8 mouse cellular contexts compared by ENCODE assay signal in genomic region chr19:5923990-5924712, GRCm38 (mm10). TPM values are rescaled to one million over a fixed set of nuclear protein-coding genes. Genes with fewer than 3 reads are reported as not detected.
DNase-seq lines count a peak whose midpoint lies in the region; ATAC-seq and TF ChIP-seq lines count a peak whose summit lies in the region.

No protein-coding gene starts in this region.

- peak overlapping the region; percentile 83 for H3K9ac ChIP-seq in heart, embryonic 13.5 days
- peak overlapping the region; percentile 71 for H3K9ac ChIP-seq in kidney, postnatal 0 days (ENCODE audit: low read depth, low read length)
- peak overlapping the region; percentile 71 for H3K9ac ChIP-seq in liver, embryonic 12.5 days
- H3K9ac ChIP-seq in stomach, embryonic 14.5 days (replicated peaks; ENCODE audit: low read depth, low read length): peak overlapping the region; percentile 25; the same call in 1 of the 2 replicates

- peaks cover 18% of the 10 kb centered on the region for H3K4me1 ChIP-seq in brown adipose tissue, adult 24 weeks (ENCODE audit: control insufficient read depth, insufficient read depth, insufficient read length, low read length)
- peaks cover 57% of the 10 kb centered on the region for H3K4me1 ChIP-seq in heart, embryonic 13.5 days
- H3K4me1 ChIP-seq in kidney, postnatal 0 days (replicated peaks; ENCODE audit: insufficient read depth, low read length): peaks cover 40% of the 10 kb centered on the region
- H3K4me1 ChIP-seq in liver, embryonic 12.5 days: peaks cover 68% of the 10 kb centered on the region
- H3K4me1 ChIP-seq in stomach, embryonic 14.5 days (ENCODE audit: control insufficient read depth, insufficient read depth, low read length): peaks cover 20% of the 10 kb centered on the region

- WGBS in heart, embryonic 13.5 days: under 1% methylated on average over 38 of the region's 38 CpGs
- under 1% methylated on average over 38 of the region's 38 CpGs for WGBS in kidney, postnatal 0 days
- under 1% methylated on average over 38 of the region's 38 CpGs for WGBS in liver, embryonic 12.5 days (ENCODE audit: insufficient replicate concordance)
- WGBS in stomach, embryonic 14.5 days: under 1% methylated on average over 38 of the region's 38 CpGs

- TF ChIP-seq CTCF in kidney, postnatal 0 days (IDR thresholded peaks at IDR 0.05; ENCODE audit: low read depth): peak; percentile 87

- peak overlapping the region; percentile 87 for H3K27ac ChIP-seq in brown adipose tissue, adult 24 weeks (replicated peaks; ENCODE audit: low read depth, low read length)
- H3K27ac ChIP-seq in heart, embryonic 13.5 days (replicated peaks): peak overlapping the region; percentile 88
- H3K27ac ChIP-seq in kidney, postnatal 0 days: peak overlapping the region; percentile 95
- H3K27ac ChIP-seq in liver, embryonic 12.5 days: peak overlapping the region; percentile 78
- peak overlapping the region; percentile 62 for H3K27ac ChIP-seq in stomach, embryonic 14.5 days (ENCODE audit: low read length)

- H3K4me3 ChIP-seq in brown adipose tissue, adult 24 weeks (ENCODE audit: insufficient read depth, low read depth, low read length): peak overlapping the region; percentile 76
- H3K4me3 ChIP-seq in heart, embryonic 13.5 days: peak overlapping the region; percentile 69
- H3K4me3 ChIP-seq in kidney, postnatal 0 days (replicated peaks; ENCODE audit: low read depth, low read length): peak overlapping the region; percentile 75
- H3K4me3 ChIP-seq in liver, embryonic 12.5 days: peak overlapping the region; percentile 66
- peak overlapping the region; percentile 45 for H3K4me3 ChIP-seq in stomach, embryonic 14.5 days (ENCODE audit: low read depth, low read length)

- H3K4me2 ChIP-seq in heart, embryonic 13.5 days: peak overlapping the region; percentile 96
- peak overlapping the region; percentile 97 for H3K4me2 ChIP-seq in kidney, postnatal 0 days (ENCODE audit: low read length)
- peak overlapping the region; percentile 96 for H3K4me2 ChIP-seq in liver, embryonic 12.5 days
- peak overlapping the region; percentile 97 for H3K4me2 ChIP-seq in stomach, embryonic 14.5 days (replicated peaks; ENCODE audit: low read depth, low read length)

- H3K27me3 ChIP-seq in heart, embryonic 13.5 days (replicated peaks): 0 out of 2 replicates have a peak, but pooled peaks cover 3% of the 10 kb centered on the region
- H3K27me3 ChIP-seq in kidney, postnatal 0 days (ENCODE audit: insufficient read depth, low read length): no peaks in the 10 kb centered on the region
- peaks cover 35% of the 10 kb centered on the region for H3K27me3 ChIP-seq in liver, embryonic 12.5 days (replicated peaks)
- no peaks in the 10 kb centered on the region for H3K27me3 ChIP-seq in stomach, embryonic 14.5 days (ENCODE audit: control insufficient read depth, insufficient read depth, low read length)

- DNase-seq in kidney, postnatal 0 days (ENCODE audit: low spot score): peak; percentile 98
- DNase-seq in naive thymus-derived CD4-positive, alpha-beta T cell, adult 2 months (ENCODE audit: low read depth): peak; percentile 88

- H3K36me3 ChIP-seq in heart, embryonic 13.5 days: peaks cover 7% of the 10 kb centered on the region
- no peaks in the 10 kb centered on the region for H3K36me3 ChIP-seq in kidney, postnatal 0 days (ENCODE audit: insufficient read depth, low read length)
- H3K36me3 ChIP-seq in liver, embryonic 12.5 days: no peaks in the 10 kb centered on the region
- no peaks in the 10 kb centered on the region for H3K36me3 ChIP-seq in stomach, embryonic 14.5 days (ENCODE audit: control insufficient read depth, insufficient read depth, low read length)

- no peaks in the 10 kb centered on the region for H3K9me3 ChIP-seq in heart, embryonic 13.5 days
- H3K9me3 ChIP-seq in kidney, postnatal 0 days (replicated peaks; ENCODE audit: low read length): no peaks in the 10 kb centered on the region
- H3K9me3 ChIP-seq in liver, embryonic 12.5 days (replicated peaks): no peaks in the 10 kb centered on the region
- H3K9me3 ChIP-seq in stomach, embryonic 14.5 days (ENCODE audit: control insufficient read depth, low read depth, low read length): no peaks in the 10 kb centered on the region

- peak; percentile 68 for ATAC-seq in CD4-positive, CD25-positive, alpha-beta regulatory T cell, adult 4 months
- peak; percentile 62 for ATAC-seq in erythroid progenitor cell, adult 5-6 weeks (replicated peaks; ENCODE audit: low FRiP score, poor library complexity, severe bottlenecking)
- ATAC-seq in heart, embryonic 13.5 days (ENCODE audit: extremely low read depth, insufficient number of reproducible peaks, low FRiP score, low TSS enrichment): peak; percentile 51; the same call in 1 of the 2 replicates
- ATAC-seq in kidney, postnatal 0 days (replicated peaks; ENCODE audit: low FRiP score, low read depth): peak; percentile 70
- ATAC-seq in liver, embryonic 12.5 days: peak; percentile 34
- peak; percentile 72 for ATAC-seq in stomach, embryonic 14.5 days (ENCODE audit: insufficient number of reproducible peaks, insufficient read depth, low FRiP score, low read depth)

RNA-seq across cellular contexts. Expression of gene Cdc42ep2, which starts 0.5 kb away (rescaled TPM):
- polyA plus RNA-seq in CD4-positive, CD25-positive, alpha-beta regulatory T cell, adult 4 months (2017; shearing (Covaris generic)): under 1 TPM in 1 of 2 experiments, not detected in 1; 0.34 TPM
- polyA plus RNA-seq in brown adipose tissue, adult 24 weeks (2012; ENCODE audit: insufficient read depth, insufficient read length, missing spikeins): 4.0 and 5.4 TPM in 2 replicates
- 0.72 TPM in 1 of 2 replicates, not detected in the other for total RNA-seq in erythroid progenitor cell, adult 5-6 weeks (2015; ENCODE audit: low replicate concordance)
- total RNA-seq in erythroid progenitor cell, adult 5-6 weeks (2017; ENCODE audit: low replicate concordance): not detected in 2 replicates
- 8.9 and 9.3 TPM in 2 replicates for polyA plus RNA-seq in heart, embryonic 13.5 days (2015; fragmentation: Nextera tagmentation; extraction: Ambion mirVana)
- polyA plus RNA-seq in kidney, postnatal 0 days (2015; fragmentation: Nextera tagmentation; extraction: Ambion mirVana): 13.2 and 14.2 TPM in 2 replicates
- 3.4 and 3.6 TPM in 2 replicates for polyA plus RNA-seq in liver, embryonic 12.5 days (2016; fragmentation: Nextera tagmentation; extraction: Ambion mirVana)
- 7.3 and 7.4 TPM in 2 replicates for polyA plus RNA-seq in stomach, embryonic 14.5 days (2014; fragmentation: Nextera tagmentation; extraction: Ambion mirVana)

RNA-seq across cellular contexts. Expression of gene Dpf2, which starts 11.3 kb away (rescaled TPM):
- 100 to 1,000 TPM; 214 to 296 TPM for polyA plus RNA-seq in CD4-positive, CD25-positive, alpha-beta regulatory T cell, adult 4 months (2017; shearing (Covaris generic))
- 22.6 and 36.6 TPM in 2 replicates for polyA plus RNA-seq in brown adipose tissue, adult 24 weeks (2012; ENCODE audit: insufficient read depth, insufficient read length, missing spikeins)
- total RNA-seq in erythroid progenitor cell, adult 5-6 weeks (2015; ENCODE audit: low replicate concordance): 25.9 and 71.7 TPM in 2 replicates
- total RNA-seq in erythroid progenitor cell, adult 5-6 weeks (2017; ENCODE audit: low replicate concordance): 43.9 and 168 TPM in 2 replicates
- polyA plus RNA-seq in heart, embryonic 13.5 days (2015; fragmentation: Nextera tagmentation; extraction: Ambion mirVana): 98.1 and 104 TPM in 2 replicates
- 108 and 109 TPM in 2 replicates for polyA plus RNA-seq in kidney, postnatal 0 days (2015; fragmentation: Nextera tagmentation; extraction: Ambion mirVana)
- polyA plus RNA-seq in liver, embryonic 12.5 days (2016; fragmentation: Nextera tagmentation; extraction: Ambion mirVana): 73.2 and 74.9 TPM in 2 replicates
- 132 and 148 TPM in 2 replicates for polyA plus RNA-seq in stomach, embryonic 14.5 days (2014; fragmentation: Nextera tagmentation; extraction: Ambion mirVana)

RNA-seq across cellular contexts. Expression of gene Tigd3, which starts 30.2 kb away (rescaled TPM):
- polyA plus RNA-seq in CD4-positive, CD25-positive, alpha-beta regulatory T cell, adult 4 months (2017; shearing (Covaris generic)): under 1 TPM; 0.51 to 0.84 TPM
- not detected in 2 replicates for polyA plus RNA-seq in brown adipose tissue, adult 24 weeks (2012; ENCODE audit: insufficient read depth, insufficient read length, missing spikeins)
- 3.8 and 4.7 TPM in 2 replicates for total RNA-seq in erythroid progenitor cell, adult 5-6 weeks (2015; ENCODE audit: low replicate concordance)
- total RNA-seq in erythroid progenitor cell, adult 5-6 weeks (2017; ENCODE audit: low replicate concordance): 8.2 and 9.4 TPM in 2 replicates
- polyA plus RNA-seq in heart, embryonic 13.5 days (2015; fragmentation: Nextera tagmentation; extraction: Ambion mirVana): 1.9 and 2.0 TPM in 2 replicates
- polyA plus RNA-seq in kidney, postnatal 0 days (2015; fragmentation: Nextera tagmentation; extraction: Ambion mirVana): 2.9 and 3.6 TPM in 2 replicates
- 3.2 and 3.5 TPM in 2 replicates for polyA plus RNA-seq in liver, embryonic 12.5 days (2016; fragmentation: Nextera tagmentation; extraction: Ambion mirVana)
- 3.1 and 3.2 TPM in 2 replicates for polyA plus RNA-seq in stomach, embryonic 14.5 days (2014; fragmentation: Nextera tagmentation; extraction: Ambion mirVana)

RNA-seq across cellular contexts. Expression of gene Pola2, which starts 39.9 kb away (rescaled TPM):
- polyA plus RNA-seq in CD4-positive, CD25-positive, alpha-beta regulatory T cell, adult 4 months (2017; shearing (Covaris generic)): 10 to 100 TPM; 13.8 to 15.8 TPM
- polyA plus RNA-seq in brown adipose tissue, adult 24 weeks (2012; ENCODE audit: insufficient read depth, insufficient read length, missing spikeins): 6.5 and 7.0 TPM in 2 replicates
- 64.9 and 72.5 TPM in 2 replicates for total RNA-seq in erythroid progenitor cell, adult 5-6 weeks (2015; ENCODE audit: low replicate concordance)
- total RNA-seq in erythroid progenitor cell, adult 5-6 weeks (2017; ENCODE audit: low replicate concordance): 55.1 and 71.9 TPM in 2 replicates
- polyA plus RNA-seq in heart, embryonic 13.5 days (2015; fragmentation: Nextera tagmentation; extraction: Ambion mirVana): 47.2 and 49.5 TPM in 2 replicates
- 39.8 and 40.6 TPM in 2 replicates for polyA plus RNA-seq in kidney, postnatal 0 days (2015; fragmentation: Nextera tagmentation; extraction: Ambion mirVana)
- polyA plus RNA-seq in liver, embryonic 12.5 days (2016; fragmentation: Nextera tagmentation; extraction: Ambion mirVana): 79.7 and 83.2 TPM in 2 replicates
- polyA plus RNA-seq in stomach, embryonic 14.5 days (2014; fragmentation: Nextera tagmentation; extraction: Ambion mirVana): 68.9 and 73.2 TPM in 2 replicates

RNA-seq across cellular contexts. Expression of gene Slc25a45, which starts 46.5 kb away (rescaled TPM):
- polyA plus RNA-seq in CD4-positive, CD25-positive, alpha-beta regulatory T cell, adult 4 months (2017; shearing (Covaris generic)): 10 to 100 TPM; 51.6 to 73.7 TPM
- 2.3 and 2.4 TPM in 2 replicates for polyA plus RNA-seq in brown adipose tissue, adult 24 weeks (2012; ENCODE audit: insufficient read depth, insufficient read length, missing spikeins)
- total RNA-seq in erythroid progenitor cell, adult 5-6 weeks (2015; ENCODE audit: low replicate concordance): 2.9 and 8.8 TPM in 2 replicates
- total RNA-seq in erythroid progenitor cell, adult 5-6 weeks (2017; ENCODE audit: low replicate concordance): 7.2 and 7.8 TPM in 2 replicates
- polyA plus RNA-seq in heart, embryonic 13.5 days (2015; fragmentation: Nextera tagmentation; extraction: Ambion mirVana): 3.7 and 4.2 TPM in 2 replicates
- 19.9 and 24.5 TPM in 2 replicates for polyA plus RNA-seq in kidney, postnatal 0 days (2015; fragmentation: Nextera tagmentation; extraction: Ambion mirVana)
- polyA plus RNA-seq in liver, embryonic 12.5 days (2016; fragmentation: Nextera tagmentation; extraction: Ambion mirVana): 7.5 and 7.7 TPM in 2 replicates
- polyA plus RNA-seq in stomach, embryonic 14.5 days (2014; fragmentation: Nextera tagmentation; extraction: Ambion mirVana): 1.8 and 2.8 TPM in 2 replicates

Comparison
In these comparisons a context has a peak if more than half of its experiments do, and no peak if none do; other contexts are left out.
1. Peak in every context shown above with its lines: DNase-seq, ATAC-seq, H3K4me3 ChIP-seq and H3K27ac ChIP-seq.
2. H3K9ac ChIP-seq: peak in every context shown above with its lines; median percentile 83 in heart, embryonic 13.5 days; 71 in kidney, postnatal 0 days; 71 in liver, embryonic 12.5 days; 25 in stomach, embryonic 14.5 days.